Mouse (Mus musculus): Measurements from ENCODE around the gene Vmn1r52. TPM values are rescaled to one million over a fixed set of nuclear protein-coding genes. Genes with fewer than 3 reads are reported as not detected.

Vmn1r52 gene
- polyA plus RNA-seq (2012; ENCODE audit: low replicate concordance) = not detected in 2 replicates

DNA sequence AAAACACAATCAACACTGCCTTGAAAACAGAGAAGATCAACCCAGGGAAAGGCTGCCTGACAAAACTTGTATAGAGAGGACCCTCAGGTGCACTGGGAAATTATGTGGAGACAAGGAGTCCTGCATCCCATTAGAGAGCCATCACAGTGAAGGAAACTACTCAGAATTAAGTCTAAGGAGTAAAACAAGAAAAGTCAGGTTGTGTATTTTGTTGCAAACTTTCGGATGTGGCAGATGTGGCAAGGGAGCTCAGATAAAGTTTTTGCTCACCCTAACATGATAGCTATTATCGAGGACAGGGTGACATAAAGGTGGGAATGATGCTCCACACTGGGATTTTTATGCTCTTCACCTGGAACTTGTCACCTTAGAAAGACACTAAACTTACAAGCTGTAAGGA lies at the start of gene Vmn1r52:
Gene Vmn1r52 (plus strand): TSS at position 301 of the 400 bp plus-strand sequence.

DNA sequence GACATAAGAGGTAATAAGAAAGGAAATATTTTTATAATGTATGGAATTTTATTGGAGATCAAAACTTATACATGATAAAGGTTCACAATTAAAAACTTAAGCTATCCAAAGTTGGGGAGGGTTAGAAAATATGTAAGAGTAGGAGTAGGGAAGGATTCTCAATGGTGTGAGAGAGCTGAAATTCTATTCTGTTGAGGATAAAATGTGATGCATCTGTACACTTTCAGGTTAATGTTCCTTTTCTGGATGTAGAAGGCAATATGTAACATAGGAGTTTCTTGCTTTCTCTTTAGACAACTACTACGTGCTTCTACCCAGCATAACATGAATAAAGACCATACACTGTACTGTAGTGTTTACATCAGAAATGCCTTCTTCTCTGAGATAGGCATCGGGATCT lies 27.9 kb downstream of the Vmn1r52 start, which contains the start of gene V1ra8:
Gene V1ra8 (plus strand): TSS at position 301 of the 400 bp plus-strand sequence.

DNA sequence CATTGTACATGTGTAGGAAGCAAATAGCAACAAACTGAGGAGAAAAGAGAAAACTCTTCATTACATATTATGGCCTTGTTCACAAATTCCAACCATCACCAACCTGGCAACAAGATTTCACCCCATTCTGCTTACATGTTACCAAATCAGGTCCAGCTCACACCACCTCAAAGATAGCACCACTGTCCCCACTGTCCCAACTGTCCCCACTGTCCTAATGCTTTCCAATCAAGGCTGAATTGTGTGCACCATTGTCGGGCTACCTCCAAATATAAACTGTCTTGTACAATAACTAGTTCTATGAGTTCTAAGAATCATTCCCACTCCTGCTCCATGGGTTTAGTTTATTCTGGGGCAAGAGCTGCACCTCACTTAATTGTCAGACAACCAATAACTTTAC lies 49.7 kb downstream of the Vmn1r52 start, which contains the start of gene Vmn1r53:
Gene Vmn1r53 (minus strand): TSS at position 101 of the 400 bp plus-strand sequence.

Other genes starting within 250 kb of the Vmn1r52 start
- not detected in 2 replicates for gene Vmn1r45, start 234.2 kb upstream of the Vmn1r52 start, polyA plus RNA-seq (2012; ENCODE audit: low replicate concordance)
- not detected in 2 replicates for gene Vmn1r46, start 205.5 kb upstream of the Vmn1r52 start, polyA plus RNA-seq (2012; ENCODE audit: low replicate concordance)
- gene Vmn1r47, start 158.7 kb upstream of the Vmn1r52 start, polyA plus RNA-seq (2012; ENCODE audit: low replicate concordance) = not detected in 2 replicates
- not detected in 2 replicates for gene Vmn1r48, start 138.0 kb upstream of the Vmn1r52 start, polyA plus RNA-seq (2012; ENCODE audit: low replicate concordance)
- gene Vmn1r49, start 96.3 kb upstream of the Vmn1r52 start, polyA plus RNA-seq (2012; ENCODE audit: low replicate concordance) = not detected in 2 replicates
- gene Vmn1r50, start 73.4 kb upstream of the Vmn1r52 start, polyA plus RNA-seq (2012; ENCODE audit: low replicate concordance) = not detected in 2 replicates
- not detected in 2 replicates for gene Vmn1r51, start 52.2 kb upstream of the Vmn1r52 start, polyA plus RNA-seq (2012; ENCODE audit: low replicate concordance)
- not detected in 2 replicates for gene V1ra8, start 28.0 kb downstream of the Vmn1r52 start, polyA plus RNA-seq (2012; ENCODE audit: low replicate concordance)
- not detected in 2 replicates for gene Vmn1r53, start 49.6 kb downstream of the Vmn1r52 start, polyA plus RNA-seq (2012; ENCODE audit: low replicate concordance)
- gene Vmn1r54, start 71.5 kb downstream of the Vmn1r52 start, polyA plus RNA-seq (2012; ENCODE audit: low replicate concordance) = not detected in 2 replicates
- not detected in 2 replicates for gene BC048671, start 126.4 kb downstream of the Vmn1r52 start, polyA plus RNA-seq (2012; ENCODE audit: low replicate concordance)
- gene Chst13, start 150.4 kb downstream of the Vmn1r52 start, polyA plus RNA-seq (2012; ENCODE audit: low replicate concordance) = 0.52 and 1.9 TPM in 2 replicates
- gene Uroc1, start 158.5 kb downstream of the Vmn1r52 start, polyA plus RNA-seq (2012; ENCODE audit: low replicate concordance) = not detected in 2 replicates
- gene Zxdc, start 194.7 kb downstream of the Vmn1r52 start, polyA plus RNA-seq (2012; ENCODE audit: low replicate concordance) = 26.9 and 48.6 TPM in 2 replicates

Measured in hematopoietic multipotent progenitor cell, adult 10-12 weeks (in vitro differentiated cells).